Mouse (Mus musculus) bone marrow, adult 2 months (tissue): ENCODE measurements around the gene Sdad1. TPM values are rescaled to one million over a fixed set of nuclear protein-coding genes. Genes with fewer than 3 reads are reported as not detected.

Source experiments
- H3K27ac ChIP-seq: fragments of 200-500 bp; 2 replicates; pipeline ENCODE4 v1.5.1; 2012; ENCODE audit warnings: low read depth, mild to moderate bottlenecking, control low read depth, inconsistent platforms, low read length; ENCODE audit not compliant: control insufficient read depth, poor library complexity, insufficient read depth
- H3K4me1 ChIP-seq: fragments of 200-500 bp; 2 replicates; pipeline ENCODE4 v1.6.1; 2011; ENCODE audit warnings: low read length; ENCODE audit not compliant: control insufficient read depth, insufficient read depth
- H3K4me3 ChIP-seq: fragments of 200-500 bp; replicated peaks from 2 replicates; pipeline ENCODE3; 2011; ENCODE audit warnings: mild to moderate bottlenecking, low read depth, low read length, control low read depth; ENCODE audit not compliant: control insufficient read depth
- CTCF ChIP-seq: fragments of 200-500 bp; IDR thresholded peaks from 2 replicates; pipeline ENCODE4 v1.5.1; 2011; ENCODE audit warnings: low read length, control low read depth; ENCODE audit not compliant: control insufficient read depth, insufficient read depth
- POLR2A ChIP-seq: fragments of 200-500 bp; IDR thresholded peaks from 2 replicates; pipeline ENCODE4 v1.6.1; 2011; ENCODE audit warnings: low read depth, mild to moderate bottlenecking, control low read depth, low read length, borderline replicate concordance; ENCODE audit not compliant: control insufficient read depth
- WGBS: fragments of 180-500 bp; shearing (Covaris S2); methylation state at CpG from one replicate; pipeline ENCODE4 v1.1.7; 2018; 5-methylcytosine and 5-hydroxymethylcytosine counted together
- polyA plus RNA-seq: library from polyadenylated mRNA; stranded (reverse); fragments of >200 nt; gene quantifications from 2 replicates; pipeline ENCODE4 v1.2.4, GENCODE M21; 2011; ENCODE audit warnings: low replicate concordance; ENCODE audit not compliant: missing spikeins, insufficient read depth, insufficient read length

The Sdad1 gene
- polyA plus RNA-seq, 1 experiment = 14.1 TPM

GRCm38 (mm10) chr5:92270496-92270895, 39.8 kb downstream of the Sdad1 start:
- WGBS = 36% methylated on average over 7 of the region's 7 CpGs

GRCm38 (mm10) chr5:92263761-92264359, 46.4 kb downstream of the Sdad1 start:
- TF ChIP-seq CTCF (no peak), POLR2A (no peak)
- Histone ChIP-seq H3K4me3 (no peak overlapping the region), H3K4me1 (peaks cover 2% of the 10 kb centered on the region; the same call in 1 of the 2 replicates), H3K27ac (no peak overlapping the region)
- WGBS = 81% methylated on average over 4 of the region's 4 CpGs

More at GRCm38 (mm10) chr5:92270496-92270895, 39.8 kb downstream of the Sdad1 start:
- no peak overlapping the region for H3K4me3 ChIP-seq
- H3K4me1 ChIP-seq = peaks cover 3% of the 10 kb centered on the region
- no peak overlapping the region for H3K27ac ChIP-seq
- TF ChIP-seq POLR2A (no peak), CTCF (no peak)

GRCm38 (mm10) chr5:92262646-92263045, 47.6 kb downstream of the Sdad1 start:
- WGBS = 63% methylated on average over 8 of the region's 8 CpGs
- peaks cover 2% of the 10 kb centered on the region; the same call in 1 of the 2 replicates for H3K4me1 ChIP-seq
- no peak for TF ChIP-seq POLR2A
- no peak for TF ChIP-seq CTCF

GRCm38 (mm10) chr5:92256218-92256617, 54.1 kb downstream of the Sdad1 start, which contains the start of gene Ppef2:
Gene Ppef2 (minus strand): TSS chr5:92256278.
- Histone ChIP-seq H3K4me3 (no peak within 1 kb of the TSS), H3K27ac (no peak within 1 kb of the TSS), H3K4me1 (no peaks in the 10 kb centered on the region)
- WGBS = 59% methylated on average over 6 of the region's 6 CpGs
- TF ChIP-seq POLR2A = no peak
- no peak for TF ChIP-seq CTCF

More at GRCm38 (mm10) chr5:92262646-92263045, 47.6 kb downstream of the Sdad1 start:
- no peak overlapping the region for H3K4me3 ChIP-seq
- no peak overlapping the region for H3K27ac ChIP-seq

GRCm38 (mm10) chr5:92254476-92254875, 55.8 kb downstream of the Sdad1 start:
- TF ChIP-seq CTCF = no peak
- TF ChIP-seq POLR2A = no peak
- H3K4me1 ChIP-seq = no peaks in the 10 kb centered on the region
- 9% methylated on average over 6 of the region's 6 CpGs for WGBS
- no peak overlapping the region for H3K27ac ChIP-seq
- H3K4me3 ChIP-seq = no peak overlapping the region

GRCm38 (mm10) chr5:92252797-92253343, 57.4 kb downstream of the Sdad1 start:
- no peak overlapping the region for H3K27ac ChIP-seq
- no peak overlapping the region for H3K4me3 ChIP-seq
- 35% methylated on average over 18 of the region's 18 CpGs for WGBS
- H3K4me1 ChIP-seq = no peaks in the 10 kb centered on the region
- TF ChIP-seq POLR2A (no peak), CTCF (0 out of 2 replicates have a peak, but pooled peaks have one; percentile 3)

GRCm38 (mm10) chr5:92252031-92252430, 58.2 kb downstream of the Sdad1 start:
- no peak overlapping the region for H3K27ac ChIP-seq
- 73% methylated on average over 6 of the region's 6 CpGs for WGBS
- TF ChIP-seq POLR2A (no peak), CTCF (no peak)
- no peak overlapping the region for H3K4me3 ChIP-seq
- no peaks in the 10 kb centered on the region for H3K4me1 ChIP-seq

GRCm38 (mm10) chr5:92248614-92249013, 61.7 kb downstream of the Sdad1 start:
- 69% methylated on average over 11 of the region's 11 CpGs for WGBS
- no peak overlapping the region for H3K27ac ChIP-seq
- TF ChIP-seq CTCF = no peak
- no peak for TF ChIP-seq POLR2A
- no peak overlapping the region for H3K4me3 ChIP-seq
- no peaks in the 10 kb centered on the region; the same call in 1 of the 2 replicates for H3K4me1 ChIP-seq

GRCm38 (mm10) chr5:92245483-92245882, 64.8 kb downstream of the Sdad1 start:
- H3K27ac ChIP-seq = no peak overlapping the region
- TF ChIP-seq POLR2A (no peak), CTCF (no peak)
- H3K4me1 ChIP-seq = no peaks in the 10 kb centered on the region; the same call in 1 of the 2 replicates
- no peak overlapping the region for H3K4me3 ChIP-seq
- WGBS = 3% methylated on average over 9 of the region's 9 CpGs

GRCm38 (mm10) chr5:92244900-92245299, 65.4 kb downstream of the Sdad1 start:
- no peak overlapping the region for H3K27ac ChIP-seq
- no peak overlapping the region for H3K4me3 ChIP-seq
- WGBS = 88% methylated on average over 2 of the region's 2 CpGs
- H3K4me1 ChIP-seq = no peaks in the 10 kb centered on the region; the same call in 1 of the 2 replicates
- TF ChIP-seq POLR2A (no peak), CTCF (no peak)
